Mouse (Mus musculus) MEL (cell line): ENCODE measurements around the gene Bcl2l14. TPM values are rescaled to one million over a fixed set of nuclear protein-coding genes. Genes with fewer than 3 reads are reported as not detected.

Experiments
- DNase-seq: peaks from one replicate; pipeline ENCODE4 v3.0.0; 2011; ENCODE audit warnings: low read depth, low spot score
- H3K27ac ChIP-seq: 2 replicates; pipeline ENCODE4 v1.5.1; 2012; ENCODE audit warnings: low read depth, mild to moderate bottlenecking, control low read depth, low read length, moderate library complexity; ENCODE audit not compliant: control insufficient read depth
- H3K27me3 ChIP-seq, 2 experiments: fragments of 150-350 bp in 1 of 2; sonication (generic) in 1 of 2; 2 replicates each; pipeline ENCODE4 v1.6.1; 2012; ENCODE audit warnings: low read length in 2 of 2, mild to moderate bottlenecking in 2 of 2, improper control_type of control experiment in 1 of 2, moderate library complexity in 1 of 2; ENCODE audit not compliant: insufficient read depth in 2 of 2, control insufficient read depth in 1 of 2
- H3K36me3 ChIP-seq, 2 experiments: 2 replicates each; pipeline ENCODE4 v1.6.1; 2012 to 2014; ENCODE audit warnings: low read length in 2 of 2, improper control_type of control experiment in 1 of 2, inconsistent platforms in 1 of 2, mild to moderate bottlenecking in 1 of 2; ENCODE audit not compliant: insufficient read depth in 2 of 2, control insufficient read depth in 1 of 2
- H3K4me1 ChIP-seq, 2 experiments: fragments of 150-350 bp in 1 of 2; sonication (generic) in 1 of 2; 2 replicates each; pipeline ENCODE4 v1.6.1; 2012; ENCODE audit warnings: low read length in 2 of 2, improper control_type of control experiment in 1 of 2, mild to moderate bottlenecking in 1 of 2; ENCODE audit not compliant: insufficient read depth in 2 of 2, control insufficient read depth in 1 of 2
- H3K4me3 ChIP-seq, 2 experiments: fragments of 150-350 bp in 1 of 2; sonication (generic) in 1 of 2; 2 replicates each; pipeline ENCODE4 v1.5.1; 2012; ENCODE audit warnings: low read depth in 2 of 2, low read length in 2 of 2, mild to moderate bottlenecking in 2 of 2, moderate library complexity in 2 of 2, control low read depth in 1 of 2, improper control_type of control experiment in 1 of 2; ENCODE audit not compliant: control insufficient read depth in 1 of 2, insufficient read depth in 1 of 2
- H3K79me2 ChIP-seq: 2 replicates; pipeline ENCODE4 v1.6.1; 2012; ENCODE audit warnings: mild to moderate bottlenecking, low read length, moderate library complexity; ENCODE audit not compliant: control insufficient read depth, poor library complexity, insufficient read depth
- H3K9ac ChIP-seq: 2 replicates; pipeline ENCODE4 v1.6.1; 2012; ENCODE audit warnings: low read depth, mild to moderate bottlenecking, control low read depth, low read length, moderate library complexity; ENCODE audit not compliant: control insufficient read depth, poor library complexity, severe bottlenecking
- H3K9me3 ChIP-seq: fragments of 150-350 bp; sonication (generic); replicated peaks from 2 replicates; pipeline ENCODE4 v1.6.1; 2012; ENCODE audit warnings: mild to moderate bottlenecking, low read length, improper control_type of control experiment, moderate library complexity; ENCODE audit not compliant: insufficient read depth
- BHLHE40 ChIP-seq: IDR thresholded peaks from 2 replicates; pipeline ENCODE4 v1.6.1; 2012; ENCODE audit warnings: low read depth, mild to moderate bottlenecking, inconsistent platforms, low read length, improper control_type of control experiment, borderline replicate concordance
- CHD1 ChIP-seq: IDR thresholded peaks from 2 replicates; pipeline ENCODE4 v1.6.1; 2012; ENCODE audit warnings: low read depth, mild to moderate bottlenecking, inconsistent platforms, low read length, improper control_type of control experiment
- CTCF ChIP-seq, 3 experiments: IDR thresholded peaks in 2 of 3; conservative IDR thresholded peaks in 1 of 3; 2 replicates each; pipeline ENCODE4 v1.5.1; 2011 to 2012; ENCODE audit warnings: low read length in 3 of 3, low read depth in 2 of 3, mild to moderate bottlenecking in 2 of 3, improper control_type of control experiment in 1 of 3, inconsistent platforms in 1 of 3, mixed read lengths in 1 of 3, moderate library complexity in 1 of 3; ENCODE audit not compliant: control insufficient read depth in 1 of 3, insufficient read depth in 1 of 3, poor library complexity in 1 of 3, severe bottlenecking in 1 of 3
- ETS1 ChIP-seq: IDR thresholded peaks from 2 replicates; pipeline ENCODE4 v1.6.1; 2012; ENCODE audit warnings: low read depth, mild to moderate bottlenecking, inconsistent platforms, low read length, improper control_type of control experiment, moderate library complexity
- GATA1 ChIP-seq: IDR thresholded peaks from 2 replicates; pipeline ENCODE4 v1.6.1; 2011; ENCODE audit warnings: low read depth, low read length, improper control_type of control experiment
- JUND ChIP-seq: IDR thresholded peaks from 2 replicates; pipeline ENCODE4 v1.6.1; 2011; ENCODE audit warnings: low read depth, mild to moderate bottlenecking, improper control_type of control experiment, low read length
- KAT2A ChIP-seq: conservative IDR thresholded peaks from 2 replicates; pipeline ENCODE4 v1.6.1; 2012; ENCODE audit warnings: low read depth, low read length, improper control_type of control experiment, inconsistent platforms
- MAFK ChIP-seq: IDR thresholded peaks from 2 replicates; pipeline ENCODE4 v1.6.1; 2011; ENCODE audit warnings: low read depth, mild to moderate bottlenecking, low read length, improper control_type of control experiment, borderline replicate concordance
- MAX ChIP-seq: IDR thresholded peaks from 2 replicates; pipeline ENCODE4 v1.6.1; 2011; ENCODE audit warnings: low read length, improper control_type of control experiment
- MAZ ChIP-seq: IDR thresholded peaks from 2 replicates; pipeline ENCODE4 v1.6.1; 2012; ENCODE audit warnings: low read depth, mild to moderate bottlenecking, inconsistent platforms, low read length, improper control_type of control experiment
- MXI1 ChIP-seq: IDR thresholded peaks from 2 replicates; pipeline ENCODE4 v1.6.1; 2011; ENCODE audit warnings: mild to moderate bottlenecking, low read depth, low read length, improper control_type of control experiment
- MYB ChIP-seq: IDR thresholded peaks from 2 replicates; pipeline ENCODE4 v1.6.1; 2011; ENCODE audit warnings: mild to moderate bottlenecking, low read depth, low read length, improper control_type of control experiment
- NELFE ChIP-seq: IDR thresholded peaks from 2 replicates; pipeline ENCODE4 v1.6.1; 2011; ENCODE audit warnings: low read depth, low read length, improper control_type of control experiment
- NRF1 ChIP-seq: IDR thresholded peaks from 2 replicates; pipeline ENCODE4 v1.6.1; 2014; ENCODE audit warnings: low read depth, mild to moderate bottlenecking, inconsistent platforms, low read length, improper control_type of control experiment, moderate library complexity; ENCODE audit not compliant: poor library complexity, insufficient read depth, severe bottlenecking
- POLR2A ChIP-seq, 2 experiments: IDR thresholded peaks; 2 replicates each; pipeline ENCODE4 v1.6.1; 2011 to 2012; ENCODE audit warnings: low read length in 2 of 2, mild to moderate bottlenecking in 2 of 2, control low read depth in 1 of 2, improper control_type of control experiment in 1 of 2, low read depth in 1 of 2, moderate library complexity in 1 of 2; ENCODE audit not compliant: control insufficient read depth in 1 of 2, insufficient read depth in 1 of 2, poor library complexity in 1 of 2
- POLR2AphosphoS2 ChIP-seq: IDR thresholded peaks from 2 replicates; pipeline ENCODE4 v1.6.1; 2011; ENCODE audit warnings: low read length, improper control_type of control experiment
- POLR2AphosphoS5 ChIP-seq: IDR thresholded peaks from 2 replicates; pipeline ENCODE4 v1.6.1; 2012; ENCODE audit warnings: low read depth, borderline replicate concordance, mild to moderate bottlenecking, inconsistent platforms, low read length, moderate library complexity, mixed read lengths
- RAD21 ChIP-seq: IDR thresholded peaks from 2 replicates; pipeline ENCODE4 v1.6.1; 2011; ENCODE audit warnings: mild to moderate bottlenecking, low read depth, low read length, improper control_type of control experiment
- RCOR1 ChIP-seq: IDR thresholded peaks from 2 replicates; pipeline ENCODE4 v1.6.1; 2012; ENCODE audit warnings: low read depth, mild to moderate bottlenecking, inconsistent platforms, low read length, improper control_type of control experiment
- SIN3A ChIP-seq: IDR thresholded peaks from 2 replicates; pipeline ENCODE4 v1.6.1; 2012; ENCODE audit warnings: low read length, improper control_type of control experiment, inconsistent platforms
- SMC3 ChIP-seq: IDR thresholded peaks from 2 replicates; pipeline ENCODE4 v1.6.1; 2011; ENCODE audit warnings: low read depth, low read length, improper control_type of control experiment
- TBP ChIP-seq: IDR thresholded peaks from 2 replicates; pipeline ENCODE4 v1.8.0; 2011; ENCODE audit warnings: low read depth, low read length, improper control_type of control experiment
- USF2 ChIP-seq, 2 experiments: IDR thresholded peaks; 2 replicates each; pipeline ENCODE4 v1.6.1; 2011 to 2012; ENCODE audit warnings: improper control_type of control experiment in 2 of 2, low read length in 2 of 2, borderline replicate concordance in 1 of 2, inconsistent platforms in 1 of 2, low read depth in 1 of 2, mild to moderate bottlenecking in 1 of 2; ENCODE audit not compliant: insufficient read depth in 1 of 2
- ZC3H11A ChIP-seq: IDR thresholded peaks from 2 replicates; pipeline ENCODE4 v1.6.1; 2012; ENCODE audit warnings: low read depth, mild to moderate bottlenecking, inconsistent platforms, low read length, improper control_type of control experiment
- polyA plus RNA-seq, 2 experiments: library from polyadenylated mRNA; stranded (reverse) in 1 of 2; unstranded in 1 of 2; fragments of >175 nt in 1 of 2; fragments of >200 nt in 1 of 2; gene quantifications; 2 replicates each; pipeline versions ENCODE4 v1.2.1 to v1.2.4; 2012; ENCODE audit warnings: low replicate concordance in 2 of 2, low read depth in 1 of 2; ENCODE audit not compliant: insufficient read length in 2 of 2, insufficient read depth in 1 of 2, missing spikeins in 1 of 2
- total RNA-seq: library from RNA; depleted of rRNA; stranded (reverse); fragments of 300-350 nt; gene quantifications from 2 replicates; pipeline ENCODE4 v1.2.3, GENCODE M21; 2012

Gene Bcl2l14
- total and polyA plus RNA-seq, 3 experiments = 0.65 to 1.4 TPM; not detected in 1

DNA sequence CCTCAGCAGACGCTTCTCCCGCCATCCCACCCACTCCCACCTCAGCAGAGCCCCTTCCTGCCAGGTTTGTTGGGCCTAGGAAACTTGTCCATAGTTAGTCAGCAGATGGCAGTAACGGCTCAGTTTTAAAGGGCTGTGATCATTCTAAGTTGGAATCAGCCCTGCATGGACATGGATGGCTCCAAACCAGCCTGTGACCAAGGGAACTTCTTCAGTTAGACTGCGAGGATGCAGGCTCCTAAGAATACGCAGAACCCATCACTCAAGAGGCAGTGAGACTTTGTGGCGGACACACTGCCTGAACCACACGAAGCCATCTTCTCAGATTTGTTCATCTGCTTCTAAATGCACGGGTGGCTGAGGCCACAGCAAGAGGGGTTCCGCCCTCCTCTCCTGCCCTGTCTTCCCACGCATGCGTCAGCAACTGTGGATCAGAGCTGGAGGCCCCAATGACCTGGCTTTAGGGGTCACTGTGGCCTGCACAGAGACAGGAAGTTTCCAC lies 29.1 kb downstream of the Bcl2l14 start:
- no peak for TF ChIP-seq KAT2A
- TF ChIP-seq SMC3 = peak; percentile 90
- TF ChIP-seq RAD21 = peak; percentile 86
- TF ChIP-seq ZC3H11A = peak; percentile 91
- TF ChIP-seq MXI1 = no peak
- TF ChIP-seq SIN3A = peak; percentile 38; the same call in 1 of the 2 replicates
- no peak for TF ChIP-seq GATA1
- no peak for TF ChIP-seq CHD1
- TF ChIP-seq CTCF (IDR thresholded peaks at IDR 0.05 in 2 of 3, conservative IDR thresholded peaks at IDR 0.05 in 1 of 3; ENCODE audit: control insufficient read depth in 1 of 3, insufficient read depth in 1 of 3, low read depth in 2 of 3, low read length in 3 of 3, poor library complexity in 1 of 3, severe bottlenecking in 1 of 3) = peak; percentile 37 to 83 (median 64)
- H3K27me3 ChIP-seq = no peaks in the 10 kb centered on the region
- H3K9ac ChIP-seq = no peak overlapping the region
- H3K79me2 ChIP-seq = no peaks in the 10 kb centered on the region
- peaks cover 0 to 3% of the 10 kb centered on the region in 2 experiments; a peak in 2 of 4 replicates for H3K4me1 ChIP-seq
- no peaks in the 10 kb centered on the region for H3K36me3 ChIP-seq
- no peaks in the 10 kb centered on the region for H3K9me3 ChIP-seq
- peak; percentile 71 for DNase-seq
- H3K27ac ChIP-seq = no peak overlapping the region
- H3K4me3 ChIP-seq = no peak overlapping the region

- H3K4me3 ChIP-seq = no peak overlapping the region
- no peaks in the 10 kb centered on the region for H3K27me3 ChIP-seq
- no peak overlapping the region for H3K27ac ChIP-seq
- TF ChIP-seq CTCF (IDR thresholded peaks at IDR 0.05 in 2 of 3, conservative IDR thresholded peaks at IDR 0.05 in 1 of 3; ENCODE audit: control insufficient read depth in 1 of 3, insufficient read depth in 1 of 3, low read depth in 2 of 3, low read length in 3 of 3, poor library complexity in 1 of 3, severe bottlenecking in 1 of 3) (peak in 2 of 3 experiments; percentile 45 to 52; a peak in 4 of 6 replicates), RAD21 (peak; percentile 47), SMC3 (peak; percentile 64), ZC3H11A (peak; percentile 58), NRF1 (no peak)
- no peak for DNase-seq
- H3K79me2 ChIP-seq = no peaks in the 10 kb centered on the region
- H3K4me1 ChIP-seq = peaks cover 3 to 16% of the 10 kb centered on the region in 2 experiments; a peak in 3 of 4 replicates
- no peaks in the 10 kb centered on the region for H3K9me3 ChIP-seq
- no peak overlapping the region for H3K9ac ChIP-seq
- peaks cover 0 to 6% of the 10 kb centered on the region in 2 experiments; a peak in 2 of 4 replicates for H3K36me3 ChIP-seq
These were observed 31.0 kb downstream of the Bcl2l14 start for GRCm38 (mm10) chr6:134427165-134427564.

- H3K4me1 ChIP-seq = peaks cover 3 to 28% of the 10 kb centered on the region in 2 experiments; a peak in 3 of 4 replicates
- no peak overlapping the region for H3K27ac ChIP-seq
- no peaks in the 10 kb centered on the region for H3K9me3 ChIP-seq
- peaks cover 0 to 11% of the 10 kb centered on the region in 2 experiments; a peak in 2 of 4 replicates for H3K36me3 ChIP-seq
- H3K4me3 ChIP-seq = no peak overlapping the region
- H3K27me3 ChIP-seq = no peaks in the 10 kb centered on the region
- no peak for DNase-seq
- no peak overlapping the region for H3K9ac ChIP-seq
- H3K79me2 ChIP-seq = no peaks in the 10 kb centered on the region
- TF ChIP-seq MYB (no peak), ZC3H11A (no peak), POLR2A (IDR thresholded peaks at IDR 0.05; ENCODE audit: control insufficient read depth in 1 of 2, insufficient read depth in 1 of 2, low read depth in 1 of 2, low read length in 2 of 2, poor library complexity in 1 of 2) (no peak), NELFE (no peak), KAT2A (no peak), POLR2AphosphoS5 (no peak), RCOR1 (no peak), USF2 (IDR thresholded peaks at IDR 0.05; ENCODE audit: borderline replicate concordance in 1 of 2, insufficient read depth in 1 of 2, low read depth in 1 of 2, low read length in 2 of 2) (no peak), ETS1 (no peak), MAX (no peak), CHD1 (no peak), JUND (no peak), MAZ (no peak), MAFK (no peak), RAD21 (no peak), POLR2AphosphoS2 (no peak), NRF1 (no peak), TBP (no peak), BHLHE40 (no peak)
These were observed 32.3 kb downstream of the Bcl2l14 start for GRCm38 (mm10) chr6:134428455-134428854.
